In the genomic region with DNA sequence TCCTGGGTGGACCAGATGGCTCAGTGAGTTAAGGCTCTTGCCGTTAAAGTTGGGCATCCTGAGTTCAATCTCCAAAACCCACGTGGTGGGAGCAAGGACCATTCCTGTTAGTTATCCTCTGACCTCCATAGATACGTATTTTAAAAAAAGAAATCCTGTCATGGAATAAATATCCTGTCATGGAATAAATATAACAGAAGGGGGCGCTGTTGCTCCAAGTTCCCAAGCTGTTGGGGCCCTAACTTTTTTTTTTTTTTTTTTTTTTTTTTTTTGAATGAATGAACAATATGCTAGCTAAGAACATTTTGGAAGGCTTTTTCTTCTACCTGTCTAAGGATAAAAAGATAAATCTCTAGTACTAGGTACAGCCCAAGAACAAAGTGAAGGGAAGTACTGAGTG, we compare ENCODE assay signal across 9 mouse cellular contexts. TPM values are rescaled to one million over a fixed set of nuclear protein-coding genes. Genes with fewer than 3 reads are reported as not detected.
A peak's percentile ranks its signal among the peaks of the same experiment; 100 is the strongest.
DNase-seq lines count a peak whose midpoint lies in the region; ATAC-seq and TF ChIP-seq lines count a peak whose summit lies in the region.
"Had no signal": no experiment of that assay in that cellular context is flagged by ENCODE, and none has a peak within 500 bp of the region (broad histone marks: within the 10 kb centered on the region; RNA-seq: fewer than 3 reads in every experiment).

No protein-coding gene starts in this region.

- no peak overlapping the region for H3K27ac ChIP-seq in kidney, adult 2 months (ENCODE audit: insufficient read depth, low read depth, low read length)
- no peak overlapping the region for H3K27ac ChIP-seq in hindbrain, postnatal 0 days
- H3K27ac ChIP-seq: neural tube, embryonic 12.5 days had no signal

- no peak; the same call in 1 of the 2 replicates for ATAC-seq in G1E (ENCODE audit: extremely low read depth, insufficient number of reproducible peaks, low FRiP score, poor library complexity, severe bottlenecking)
- ATAC-seq in hindbrain, postnatal 0 days: no peak

- peaks cover 4% of the 10 kb centered on the region; the same call in 1 of the 2 replicates for H3K4me1 ChIP-seq in kidney, adult 2 months (ENCODE audit: control insufficient read depth, insufficient read depth, low read length)
- H3K4me1 ChIP-seq in G1E (ENCODE audit: insufficient read depth, low read depth, low read length): peaks cover 14% of the 10 kb centered on the region
- H3K4me1 ChIP-seq in hindbrain, postnatal 0 days (ENCODE audit: insufficient read depth, low read length): no peaks in the 10 kb centered on the region
- H3K4me1 ChIP-seq: neural tube, embryonic 12.5 days had no signal

- H3K9ac ChIP-seq in hindbrain, postnatal 0 days (replicated peaks; ENCODE audit: low read length): no peak overlapping the region
- H3K9ac ChIP-seq: neural tube, embryonic 12.5 days had no signal

- no peak for TF ChIP-seq POLR2A in kidney, adult 2 months (IDR thresholded peaks at IDR 0.05; ENCODE audit: low read depth, low read length)

- DNase-seq in kidney, adult 2 months: peak; percentile 58
- DNase-seq in kidney, adult 11 months: no peak
- DNase-seq in CD4-positive helper T cell, adult 2 months (ENCODE audit: low read depth, low spot score): peak; percentile 62
- DNase-seq in G1E (ENCODE audit: low spot score): no peak
- peak; percentile 79 for DNase-seq in hindbrain, postnatal 0 days (ENCODE audit: low spot score)
- DNase-seq in layer of hippocampus, adult 9-10 months (ENCODE audit: low spot score): no peak
- DNase-seq in layer of hippocampus, adult 11-12 months (ENCODE audit: low spot score): no peak

- no peaks in the 10 kb centered on the region for H3K36me3 ChIP-seq in kidney, adult 2 months (ENCODE audit: control insufficient read depth, insufficient read depth, low read length)
- no peaks in the 10 kb centered on the region for H3K36me3 ChIP-seq in G1E (replicated peaks)
- no peaks in the 10 kb centered on the region for H3K36me3 ChIP-seq in hindbrain, postnatal 0 days (ENCODE audit: insufficient read depth, low read length)
- H3K36me3 ChIP-seq: neural tube, embryonic 12.5 days had no signal

- no peak overlapping the region for H3K4me2 ChIP-seq in hindbrain, postnatal 0 days (ENCODE audit: low read depth, low read length)
- H3K4me2 ChIP-seq: neural tube, embryonic 12.5 days had no signal

- H3K27me3 ChIP-seq in kidney, adult 2 months (replicated peaks; ENCODE audit: control insufficient read depth, insufficient read depth, low read length): no peaks in the 10 kb centered on the region
- peaks cover 60% of the 10 kb centered on the region for H3K27me3 ChIP-seq in G1E (ENCODE audit: insufficient read depth, low read length)
- H3K27me3 ChIP-seq in hindbrain, postnatal 0 days (ENCODE audit: insufficient read depth, low read length): no peaks in the 10 kb centered on the region; the same call in 1 of the 2 replicates
- H3K27me3 ChIP-seq: neural tube, embryonic 12.5 days had no signal

- 6% methylated on average over 4 of the region's 4 CpGs for WGBS in kidney, adult 2 months
- WGBS in hindbrain, postnatal 0 days: 2% methylated on average over 4 of the region's 4 CpGs

- no peaks in the 10 kb centered on the region for H3K9me3 ChIP-seq in G1E (replicated peaks)
- H3K9me3 ChIP-seq in hindbrain, postnatal 0 days (ENCODE audit: low read length): no peaks in the 10 kb centered on the region
- H3K9me3 ChIP-seq: neural tube, embryonic 12.5 days had no signal

- H3K4me3 ChIP-seq in kidney, adult 2 months (ENCODE audit: insufficient read depth, low read depth, low read length): no peak overlapping the region
- H3K4me3 ChIP-seq in G1E (ENCODE audit: low read depth, low read length): no peak overlapping the region
- no peak overlapping the region for H3K4me3 ChIP-seq in hindbrain, postnatal 0 days (ENCODE audit: low read length)
- H3K4me3 ChIP-seq: neural tube, embryonic 12.5 days had no signal

- peak; percentile 48; the same call in 1 of the 2 replicates for TF ChIP-seq CTCF in kidney, adult 2 months (conservative IDR thresholded peaks at IDR 0.05; ENCODE audit: insufficient read depth, insufficient read length, low read depth, low read length)
- peak; percentile 11; the same call in 1 of the 2 replicates for TF ChIP-seq CTCF in G1E (IDR thresholded peaks at IDR 0.05; ENCODE audit: low read depth, low read length)
- peak; percentile 76 for TF ChIP-seq CTCF in hindbrain, postnatal 0 days (IDR thresholded peaks at IDR 0.05; ENCODE audit: low read depth)

RNA-seq across cellular contexts. Expression of a gene that starts 7.4 kb away (rescaled TPM):
- polyA plus RNA-seq in kidney, adult 2 months (2012; rRNA removed): 5.4 and 6.4 TPM in 2 replicates
- total RNA-seq in G1E (2014; fragmentation: Nextera tagmentation) (4.6 and 6.1 TPM in 2 replicates), G1E (2017) (7.1 and 7.3 TPM in 2 replicates)
- polyA plus RNA-seq in G1E (2012): 2.0 and 2.4 TPM in 2 replicates
- 32.9 and 35.5 TPM in 2 replicates for total RNA-seq in hindbrain, postnatal 0 days (2014; rRNA removed)
- 7.9 and 8.4 TPM in 2 replicates for polyA plus RNA-seq in hindbrain, postnatal 0 days (2015; fragmentation: Nextera tagmentation; extraction: Ambion mirVana)

RNA-seq across cellular contexts. Expression of a gene that starts 22.4 kb away (rescaled TPM):
- 77.2 and 84.6 TPM in 2 replicates for polyA plus RNA-seq in kidney, adult 2 months (2012; rRNA removed)
- 51.6 and 66.3 TPM in 2 replicates for total RNA-seq in G1E (2014; fragmentation: Nextera tagmentation)
- total RNA-seq in G1E (2017): 51.9 and 53.3 TPM in 2 replicates
- polyA plus RNA-seq in G1E (2012): 30.0 and 34.5 TPM in 2 replicates
- total RNA-seq in hindbrain, postnatal 0 days (2014; rRNA removed): 30.4 and 32.4 TPM in 2 replicates
- 115 and 131 TPM in 2 replicates for polyA plus RNA-seq in hindbrain, postnatal 0 days (2015; fragmentation: Nextera tagmentation; extraction: Ambion mirVana)

RNA-seq across cellular contexts. Expression of a gene that starts 43.1 kb away (rescaled TPM):
- polyA plus RNA-seq in kidney, adult 2 months (2012; rRNA removed): 7.6 and 10.9 TPM in 2 replicates
- total RNA-seq in G1E (2014; fragmentation: Nextera tagmentation) (92.9 and 116 TPM in 2 replicates), G1E (2017) (157 and 167 TPM in 2 replicates)
- polyA plus RNA-seq in G1E (2012): 130 and 151 TPM in 2 replicates
- total RNA-seq in hindbrain, postnatal 0 days (2014; rRNA removed): 22.6 and 26.5 TPM in 2 replicates
- polyA plus RNA-seq in hindbrain, postnatal 0 days (2015; fragmentation: Nextera tagmentation; extraction: Ambion mirVana): 119 and 127 TPM in 2 replicates

RNA-seq across cellular contexts. Expression of a gene that starts 58.5 kb away (rescaled TPM):
- not detected in 2 replicates for polyA plus RNA-seq in kidney, adult 2 months (2012; rRNA removed)
- total RNA-seq in G1E (2014; fragmentation: Nextera tagmentation) (not detected in 2 replicates), G1E (2017) (not detected in 2 replicates)
- polyA plus RNA-seq in G1E (2012): not detected in 2 replicates
- not detected in 2 replicates for total RNA-seq in hindbrain, postnatal 0 days (2014; rRNA removed)
- polyA plus RNA-seq in hindbrain, postnatal 0 days (2015; fragmentation: Nextera tagmentation; extraction: Ambion mirVana): not detected in 2 replicates
- total RNA-seq: layer of hippocampus, adult 18-20 months had no signal
- polyA plus RNA-seq: neural tube, embryonic 12.5 days had no signal

Comparison
In these comparisons a context has a peak if more than half of its experiments do, and no peak if none do; other contexts are left out.
1. DNase-seq: peak in kidney, adult 2 months (single experiment), CD4-positive helper T cell, adult 2 months (single experiment) and hindbrain, postnatal 0 days (single experiment); none in kidney, adult 11 months (single experiment), G1E (single experiment), layer of hippocampus, adult 9-10 months (single experiment) and layer of hippocampus, adult 11-12 months (single experiment).
2. CTCF ChIP-seq: peak in every context shown above with its lines; median percentile 76 in hindbrain, postnatal 0 days; 48 in kidney, adult 2 months; 11 in G1E.
3. RNA of a gene that starts 43.1 kb away (polyA plus RNA-seq): 130 to 151 TPM in G1E and 119 to 127 TPM in hindbrain, postnatal 0 days; 7.6 to 10.9 TPM in kidney, adult 2 months; every median in the first group is over 10 times any median in the second.